Mouse (Mus musculus) limb, embryonic 11.5 days (tissue): ENCODE data around the gene F2. TPM values are rescaled to one million over a fixed set of nuclear protein-coding genes. Genes with fewer than 3 reads are reported as not detected.

ENCODE experiments used
- ATAC-seq: fragments of 200-750 bp; cut with Nextera tagmentation; 2 replicates; pipeline ENCODE4 v1.8.0; 2017; ENCODE audit warnings: low read depth; ENCODE audit not compliant: insufficient number of reproducible peaks, low FRiP score, low TSS enrichment
- DNase-seq: peaks from one replicate; pipeline ENCODE4 v3.0.0-alpha.2; 2015; ENCODE audit warnings: low spot score
- H3K27ac ChIP-seq: fragments of 300-500 bp; sonication (generic); replicated peaks from 2 replicates; pipeline ENCODE4 v1.5.1; 2014; ENCODE audit warnings: low read depth, mild to moderate bottlenecking, low read length
- H3K27me3 ChIP-seq: fragments of 300-500 bp; sonication (generic); 2 replicates; pipeline ENCODE4 v1.6.1; 2014; ENCODE audit warnings: mild to moderate bottlenecking, low read length, mixed read lengths; ENCODE audit not compliant: control insufficient read depth, insufficient read depth
- H3K36me3 ChIP-seq: fragments of 300-500 bp; sonication (generic); 2 replicates; pipeline ENCODE4 v1.6.1; 2014; ENCODE audit warnings: mild to moderate bottlenecking, low read length, moderate library complexity, mixed read lengths; ENCODE audit not compliant: control insufficient read depth, insufficient read depth
- H3K4me1 ChIP-seq: fragments of 300-500 bp; sonication (generic); 2 replicates; pipeline ENCODE4 v1.6.1; 2014; ENCODE audit warnings: low read length, mixed read lengths; ENCODE audit not compliant: control insufficient read depth, insufficient read depth
- H3K4me2 ChIP-seq: fragments of 300-500 bp; sonication (generic); 2 replicates; pipeline ENCODE4 v1.6.1; 2014; ENCODE audit warnings: low read depth, mild to moderate bottlenecking, moderate library complexity; ENCODE audit not compliant: severe bottlenecking
- H3K4me3 ChIP-seq: fragments of 300-500 bp; sonication (generic); 2 replicates; pipeline ENCODE4 v1.5.1; 2014; ENCODE audit warnings: low read depth, low read length
- H3K9ac ChIP-seq: fragments of 300-500 bp; sonication (generic); 2 replicates; pipeline ENCODE4 v1.6.1; 2014; ENCODE audit warnings: mild to moderate bottlenecking, low read length
- H3K9me3 ChIP-seq: fragments of 300-500 bp; sonication (generic); 2 replicates; pipeline ENCODE4 v1.6.1; 2016; ENCODE audit warnings: low read length; ENCODE audit not compliant: control insufficient read depth
- WGBS: fragments of 180-500 bp; shearing (Covaris S2); extraction: QIAGEN DNeasy Blood & Tissue Kit; methylation state at CpG from one replicate; pipeline ENCODE4 v1.1.7; 2014; 5-methylcytosine and 5-hydroxymethylcytosine counted together
- polyA plus RNA-seq: library from polyadenylated mRNA; unstranded; fragments of >200 nt; fragmentation: Nextera tagmentation; extraction: Ambion mirVana; gene quantifications from 2 replicates; pipeline ENCODE4 v1.2.1, GENCODE M21; 2014

The F2 gene
- polyA plus RNA-seq, 1 experiment from 2014 or later: 0.24 TPM

- 94% methylated on average over 1 of the region's 1 CpGs for WGBS
- Histone ChIP-seq H3K4me2 (no peak overlapping the region), H3K4me1 (no peaks in the 10 kb centered on the region), H3K27ac (no peak overlapping the region), H3K9me3 (no peaks in the 10 kb centered on the region), H3K27me3 (no peaks in the 10 kb centered on the region), H3K9ac (no peak overlapping the region), H3K36me3 (peaks cover 18% of the 10 kb centered on the region), H3K4me3 (no peak overlapping the region)
- ATAC-seq (no peak), DNase-seq (no peak)
Measured at GRCm38 (mm10) chr2:91586242-91586641, 50.0 kb downstream of the F2 start.

- no peak for ATAC-seq
- no peak for DNase-seq
- H3K4me3 ChIP-seq: no peak overlapping the region
- no peak overlapping the region for H3K4me2 ChIP-seq
- WGBS: 89% methylated on average over 1 of the region's 1 CpGs
- H3K9ac ChIP-seq: no peak overlapping the region
- no peak overlapping the region for H3K27ac ChIP-seq
- H3K27me3 ChIP-seq: no peaks in the 10 kb centered on the region
- peaks cover 25% of the 10 kb centered on the region for H3K36me3 ChIP-seq
- no peaks in the 10 kb centered on the region for H3K9me3 ChIP-seq
- H3K4me1 ChIP-seq: no peaks in the 10 kb centered on the region
Measured at GRCm38 (mm10) chr2:91580894-91581293, 55.3 kb downstream of the F2 start.

Other genes with a start within 250 kb of the F2 start
- 75.3 and 81.9 TPM in 2 replicates for gene 1110051M20Rik, start 191.7 kb downstream of the F2 start, polyA plus RNA-seq
- 5.3 and 5.4 TPM in 2 replicates for gene Lrp4, start 178.9 kb downstream of the F2 start, polyA plus RNA-seq
- gene Ckap5, start 109.7 kb downstream of the F2 start, polyA plus RNA-seq: 105 and 111 TPM in 2 replicates
- 7.1 and 7.4 TPM in 2 replicates for gene Zfp408, start 13.4 kb upstream of the F2 start, polyA plus RNA-seq
- gene Arhgap1, start 13.4 kb upstream of the F2 start, polyA plus RNA-seq: 68.1 and 79.5 TPM in 2 replicates
- 30.5 and 31.1 TPM in 2 replicates for gene Atg13, start 74.2 kb upstream of the F2 start, polyA plus RNA-seq
- 18.9 and 20.7 TPM in 2 replicates for gene Harbi1, start 74.4 kb upstream of the F2 start, polyA plus RNA-seq
- gene Ambra1, start 93.7 kb upstream of the F2 start, polyA plus RNA-seq: 18.6 and 21.1 TPM in 2 replicates